Mouse (Mus musculus) midbrain, embryonic 14.5 days (tissue): ENCODE measurements at regions not wholly inside any gene's neighbourhood (a gene's known extent, or its start where the extent isn't known, plus 50 kb on each side); places are given as distances from the start of the nearest gene placed in this dataset.
A peak's percentile ranks its signal among the peaks of the same experiment; 100 is the strongest.
"Not testable (repeated sequence)": the region's sequence is repeated elsewhere in the genome, so short reads cannot be mapped to it uniquely, and the experiment has no call there.

Experiments
- ATAC-seq: fragments of 200-750 bp; cut with Nextera tagmentation; 2 replicates; pipeline ENCODE4 v1.8.0; 2017; ENCODE audit warnings: moderate number of reproducible peaks, moderate library complexity; ENCODE audit not compliant: low FRiP score, low TSS enrichment
- DNase-seq: peaks from one replicate; pipeline ENCODE4 v3.0.0-alpha.2; 2015
- H3K27ac ChIP-seq: fragments of 300-500 bp; sonication (generic); replicated peaks from 2 replicates; pipeline ENCODE4 v1.5.1; 2014; ENCODE audit warnings: mild to moderate bottlenecking, low read depth, low read length, moderate library complexity
- H3K27me3 ChIP-seq: fragments of 300-500 bp; sonication (generic); 2 replicates; pipeline ENCODE4 v1.6.1; 2014; ENCODE audit warnings: low read length, control low read depth, mixed read lengths; ENCODE audit not compliant: control insufficient read depth, insufficient read depth
- H3K36me3 ChIP-seq: fragments of 300-500 bp; sonication (generic); 2 replicates; pipeline ENCODE4 v1.6.1; 2014; ENCODE audit warnings: low read length, control low read depth; ENCODE audit not compliant: control insufficient read depth, insufficient read depth
- H3K4me1 ChIP-seq: fragments of 300-500 bp; sonication (generic); 2 replicates; pipeline ENCODE4 v1.6.1; 2014; ENCODE audit warnings: mild to moderate bottlenecking, antibody characterized with exemption, low read length, control low read depth; ENCODE audit not compliant: control insufficient read depth, insufficient read depth
- H3K4me2 ChIP-seq: fragments of 300-500 bp; sonication (generic); 2 replicates; pipeline ENCODE4 v1.6.1; 2014; ENCODE audit warnings: mild to moderate bottlenecking, low read length, moderate library complexity
- H3K4me3 ChIP-seq: fragments of 300-500 bp; sonication (generic); replicated peaks from 2 replicates; pipeline ENCODE4 v1.5.1; 2014; ENCODE audit warnings: low read depth, low read length
- H3K9ac ChIP-seq: fragments of 300-500 bp; sonication (generic); replicated peaks from 2 replicates; pipeline ENCODE4 v1.6.1; 2014; ENCODE audit warnings: mild to moderate bottlenecking, low read length, moderate library complexity
- H3K9me3 ChIP-seq: fragments of 300-500 bp; sonication (generic); 2 replicates; pipeline ENCODE4 v1.6.1; 2016; ENCODE audit warnings: low read length, control low read depth, mixed read lengths; ENCODE audit not compliant: control insufficient read depth
- WGBS: fragments of 180-500 bp; shearing (Covaris S2); extraction: QIAGEN DNeasy Blood & Tissue Kit; methylation state at CpG from one replicate; pipeline ENCODE4 v1.1.7; 2014; 5-methylcytosine and 5-hydroxymethylcytosine counted together

DNA sequence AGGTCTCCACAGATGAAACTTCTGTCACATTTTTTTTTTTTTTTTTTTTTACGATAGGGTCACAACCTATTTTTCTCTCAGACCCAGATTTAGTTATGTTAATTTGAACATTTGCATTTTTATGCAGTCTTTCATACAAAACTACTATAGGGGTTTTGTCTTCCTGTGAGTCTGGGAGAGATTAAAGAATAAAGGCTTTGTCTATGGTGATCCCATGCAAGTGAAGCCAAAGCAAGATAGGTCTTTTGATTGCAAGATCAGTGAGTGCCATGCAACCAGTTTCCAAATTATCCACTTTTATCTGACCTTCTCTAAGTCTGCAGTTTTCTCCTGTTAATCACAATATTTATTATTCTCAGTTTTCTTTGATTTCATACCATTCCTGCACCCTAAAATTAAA, 234.7 kb downstream of the Kif2b start:
- 19% methylated on average over 1 of the region's 1 CpGs for WGBS

GRCm38 (mm10) chr11:91333056-91333455, 244.3 kb downstream of the Kif2b start:
- no peak for ATAC-seq
- no peak for DNase-seq
- Histone ChIP-seq H3K4me2 (no peak overlapping the region), H3K9ac (no peak overlapping the region), H3K4me1 (no peaks in the 10 kb centered on the region), H3K27ac (no peak overlapping the region), H3K36me3 (no peaks in the 10 kb centered on the region), H3K9me3 (no peaks in the 10 kb centered on the region), H3K27me3 (no peaks in the 10 kb centered on the region), H3K4me3 (no peak overlapping the region)
- WGBS: 63% methylated on average over 3 of the region's 3 CpGs

More for the DNA sequence above, 234.7 kb downstream of the Kif2b start:
- no peak for ATAC-seq
- Histone ChIP-seq H3K27ac (no peak overlapping the region), H3K4me2 (no peak overlapping the region), H3K4me3 (no peak overlapping the region), H3K27me3 (no peaks in the 10 kb centered on the region), H3K36me3 (no peaks in the 10 kb centered on the region), H3K9ac (no peak overlapping the region), H3K4me1 (no peaks in the 10 kb centered on the region), H3K9me3 (no peaks in the 10 kb centered on the region)
- DNase-seq: no peak

- no peaks in the 10 kb centered on the region for H3K36me3 ChIP-seq
- H3K27me3 ChIP-seq: no peaks in the 10 kb centered on the region
- H3K4me2 ChIP-seq: no peak overlapping the region
- H3K4me3 ChIP-seq: no peak overlapping the region
- ATAC-seq (no peak), DNase-seq (no peak)
- H3K9me3 ChIP-seq: no peaks in the 10 kb centered on the region
- no peak overlapping the region for H3K9ac ChIP-seq
- no peak overlapping the region for H3K27ac ChIP-seq
- no peaks in the 10 kb centered on the region for H3K4me1 ChIP-seq
- 85% methylated on average over 8 of the region's 8 CpGs for WGBS
Measured at GRCm38 (mm10) chr11:91327543-91327942, 249.8 kb downstream of the Kif2b start.

- WGBS: 83% methylated on average over 3 of the region's 3 CpGs
- Histone ChIP-seq H3K4me3 (no peak overlapping the region), H3K4me1 (no peaks in the 10 kb centered on the region), H3K27me3 (no peaks in the 10 kb centered on the region), H3K9me3 (no peaks in the 10 kb centered on the region), H3K9ac (no peak overlapping the region), H3K4me2 (no peak overlapping the region), H3K27ac (no peak overlapping the region), H3K36me3 (no peaks in the 10 kb centered on the region)
- ATAC-seq: no peak
- DNase-seq: no peak
Measured at GRCm38 (mm10) chr11:91310212-91310742, 267.1 kb downstream of the Kif2b start.

- H3K9me3 ChIP-seq: no peaks in the 10 kb centered on the region
- no peaks in the 10 kb centered on the region for H3K36me3 ChIP-seq
- H3K27me3 ChIP-seq: no peaks in the 10 kb centered on the region
- H3K4me1 ChIP-seq: peaks cover 12% of the 10 kb centered on the region
- DNase-seq: peak; percentile 82
- WGBS: 51% methylated on average over 10 of the region's 10 CpGs
- H3K4me2 ChIP-seq: no peak overlapping the region
- H3K27ac ChIP-seq: no peak overlapping the region
- no peak overlapping the region for H3K4me3 ChIP-seq
- H3K9ac ChIP-seq: no peak overlapping the region
- no peak for ATAC-seq
Measured at GRCm38 (mm10) chr11:91289194-91290123, 287.9 kb downstream of the Kif2b start.

GRCm38 (mm10) chr11:91286376-91286775, 291.0 kb downstream of the Kif2b start:
- ATAC-seq (no peak), DNase-seq (no peak)
- H3K27me3 ChIP-seq: no peaks in the 10 kb centered on the region
- H3K4me1 ChIP-seq: peaks cover 12% of the 10 kb centered on the region
- H3K27ac ChIP-seq: no peak overlapping the region
- H3K9me3 ChIP-seq: no peaks in the 10 kb centered on the region
- H3K36me3 ChIP-seq: no peaks in the 10 kb centered on the region
- H3K9ac ChIP-seq: no peak overlapping the region
- H3K4me2 ChIP-seq: no peak overlapping the region
- no peak overlapping the region for H3K4me3 ChIP-seq

DNA sequence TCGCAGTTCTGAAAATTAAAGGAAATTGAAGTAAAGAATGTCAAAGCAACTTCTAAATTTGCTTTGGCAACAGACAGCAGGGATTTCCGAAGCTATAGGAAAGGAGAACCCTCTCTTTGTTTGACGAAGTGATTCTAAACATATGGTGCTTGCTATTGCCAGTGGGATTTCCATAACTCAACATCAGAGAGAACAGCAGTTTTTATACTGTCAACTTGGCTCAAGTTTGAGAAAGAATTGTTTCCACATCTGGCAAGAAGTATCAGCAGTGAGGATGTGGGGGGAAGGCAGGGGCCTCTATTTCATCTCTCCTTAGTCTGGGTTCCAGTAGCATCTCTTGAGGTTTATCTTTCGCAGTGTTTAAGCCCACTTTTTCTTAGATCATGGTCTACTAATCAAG, 315.1 kb downstream of the Kif2b start:
- no peak overlapping the region for H3K9ac ChIP-seq
- no peaks in the 10 kb centered on the region for H3K9me3 ChIP-seq
- DNase-seq: no peak
- no peak for ATAC-seq
- no peaks in the 10 kb centered on the region for H3K4me1 ChIP-seq
- H3K27ac ChIP-seq: no peak overlapping the region
- H3K4me2 ChIP-seq: no peak overlapping the region
- H3K36me3 ChIP-seq: no peaks in the 10 kb centered on the region
- H3K4me3 ChIP-seq: no peak overlapping the region
- no peaks in the 10 kb centered on the region for H3K27me3 ChIP-seq
- WGBS: 68% methylated on average over 4 of the region's 4 CpGs

DNA sequence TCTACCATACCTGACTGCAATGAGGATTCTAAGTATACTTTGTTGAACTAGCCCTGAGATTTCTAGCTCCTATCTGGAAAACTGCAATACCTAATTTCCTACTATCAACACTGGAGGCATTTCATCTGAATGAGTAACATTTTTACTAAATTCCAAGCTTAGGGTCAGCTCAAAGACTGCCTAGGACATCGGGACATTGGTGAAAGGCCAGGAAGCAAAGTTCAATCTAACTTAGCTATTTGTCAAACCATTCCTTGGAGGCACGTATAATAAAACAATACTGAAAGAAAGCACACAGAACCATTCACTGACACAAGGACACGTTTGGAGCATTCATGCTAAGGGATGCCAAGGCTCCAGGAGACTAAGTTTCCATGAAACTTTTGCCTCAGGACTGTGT, 335.3 kb downstream of the Kif2b start:
- H3K27ac ChIP-seq, H3K36me3 ChIP-seq, H3K9ac ChIP-seq, H3K4me3 ChIP-seq, H3K27me3 ChIP-seq, ATAC-seq, H3K4me1 ChIP-seq, DNase-seq, H3K4me2 ChIP-seq, H3K9me3 ChIP-seq: not testable (repeated sequence)
- WGBS: 87% methylated on average over 3 of the region's 3 CpGs

DNA sequence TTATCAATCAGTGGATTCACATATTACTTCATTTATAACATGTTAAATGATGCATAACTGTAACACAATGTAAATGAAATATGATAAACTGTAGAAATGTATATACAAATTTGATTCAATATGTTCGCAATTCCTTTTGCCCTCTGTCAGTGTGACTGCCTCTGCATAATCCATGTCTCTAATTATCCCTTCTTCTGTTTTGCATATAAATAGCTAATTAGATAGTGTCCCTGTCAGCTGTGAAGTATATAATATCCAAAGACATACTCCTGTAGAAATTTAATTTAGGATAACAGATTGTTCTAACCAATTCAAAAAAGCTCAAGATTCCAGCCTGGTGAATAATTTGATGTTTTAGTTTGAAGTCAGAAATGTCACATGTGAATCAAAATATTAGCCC, 361.2 kb downstream of the Kif2b start:
- DNase-seq (no peak), ATAC-seq (no peak)
- 53% methylated on average over 1 of the region's 1 CpGs for WGBS
- Histone ChIP-seq H3K27me3 (no peaks in the 10 kb centered on the region), H3K36me3 (no peaks in the 10 kb centered on the region), H3K4me1 (peaks cover 5% of the 10 kb centered on the region; the same call in 1 of the 2 replicates), H3K27ac (no peak overlapping the region), H3K9ac (no peak overlapping the region), H3K4me2 (no peak overlapping the region), H3K4me3 (no peak overlapping the region), H3K9me3 (no peaks in the 10 kb centered on the region)
